Mouse (Mus musculus): ENCODE measurements around the gene Anln.

DNA sequence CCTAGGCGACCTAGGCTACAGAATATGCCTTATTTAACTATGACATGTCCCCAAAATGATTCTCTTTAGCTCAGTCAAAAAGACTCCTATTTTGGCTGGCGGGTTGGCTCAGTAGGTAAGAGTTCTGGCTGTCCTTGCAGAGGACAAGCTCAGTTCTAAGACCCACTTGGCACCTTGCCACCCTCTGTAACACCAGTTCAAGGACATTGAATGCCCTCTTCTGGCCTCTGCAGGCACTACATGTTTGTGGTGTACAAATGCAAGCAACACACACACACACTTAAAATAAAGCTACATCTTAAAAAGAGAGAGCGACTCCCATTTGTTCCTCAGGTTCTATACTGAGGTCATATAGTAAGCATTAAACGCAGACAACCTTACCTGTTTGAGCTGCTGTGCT lies 16.2 kb downstream of the Anln start:
- TF ChIP-seq POLR2A (IDR thresholded peaks at IDR 0.05; ENCODE audit: borderline replicate concordance, extremely low read depth, low read depth, low read length) (no peak), CTCF (IDR thresholded peaks at IDR 0.05; ENCODE audit: insufficient read depth, low read length) (no peak)

All from lung, adult 2 months (tissue).